ENCODE assay signal across 22 mouse cellular contexts in genomic region chr5:92969443-92969842, GRCm38 (mm10).
"Had no signal": no experiment of that assay in that cellular context is flagged by ENCODE, and none has a peak within 500 bp of the region (broad histone marks: within the 10 kb centered on the region; RNA-seq: fewer than 3 reads in every experiment).

No protein-coding gene starts in this region.

- H3K27me3 ChIP-seq: hindbrain, embryonic 12.5 days; intestine, embryonic 15.5 days; limb, embryonic 12.5 days had no signal

- ATAC-seq: hindbrain, embryonic 16.5 days; inflammation-experienced regulatory T-cells, adult 6 months; intestine, embryonic 15.5 days; intestine, postnatal 0 days had no signal

- DNase-seq: gastrocnemius, postnatal 14 days; heart, adult 18-20 months; heart, postnatal 10 days; heart, postnatal 4 days; kidney, adult 18-20 months; kidney, adult 8-10 months; kidney, postnatal 10 days; kidney, postnatal 25 days; liver had no signal

- H3K36me3 ChIP-seq: intestine, embryonic 15.5 days had no signal

- H3K4me3 ChIP-seq: hindbrain, embryonic 10.5 days; hindbrain, embryonic 12.5 days; intestine, embryonic 15.5 days; layer of hippocampus, adult 2 months; left cerebral cortex, adult 2 months; limb, embryonic 10.5 days; limb, embryonic 12.5 days had no signal

- H3K4me1 ChIP-seq: hindbrain, embryonic 10.5 days; hindbrain, embryonic 12.5 days; intestine, embryonic 15.5 days had no signal

- H3K9ac ChIP-seq: hindbrain, embryonic 12.5 days; hindbrain, embryonic 14.5 days; intestine, embryonic 15.5 days; limb, embryonic 12.5 days had no signal

- H3K27ac ChIP-seq: hindbrain, embryonic 10.5 days; hindbrain, embryonic 12.5 days; hindbrain, embryonic 14.5 days; intestine, embryonic 15.5 days; layer of hippocampus, adult 2 months; left cerebral cortex, adult 2 months; limb, embryonic 10.5 days; limb, embryonic 12.5 days had no signal

- H3K9me3 ChIP-seq: hindbrain, embryonic 10.5 days; hindbrain, embryonic 12.5 days; intestine, embryonic 15.5 days; limb, embryonic 10.5 days; limb, embryonic 12.5 days had no signal

- H3K4me2 ChIP-seq: heart, embryonic 11.5 days; hindbrain, embryonic 12.5 days; hindbrain, embryonic 14.5 days; intestine, embryonic 15.5 days; limb, embryonic 12.5 days; liver, embryonic 11.5 days had no signal
